Mouse (Mus musculus) MEL (cell line): Measurements from ENCODE around the gene Add2. TPM values are rescaled to one million over a fixed set of nuclear protein-coding genes. Genes with fewer than 3 reads are reported as not detected.

Source experiments
- DNase-seq: peaks from one replicate; pipeline ENCODE4 v3.0.0; 2011; ENCODE audit warnings: low read depth, low spot score
- H3K27ac ChIP-seq: 2 replicates; pipeline ENCODE4 v1.5.1; 2012; ENCODE audit warnings: low read depth, mild to moderate bottlenecking, control low read depth, low read length, moderate library complexity; ENCODE audit not compliant: control insufficient read depth
- H3K27me3 ChIP-seq, 2 experiments: fragments of 150-350 bp in 1 of 2; sonication (generic) in 1 of 2; 2 replicates each; pipeline ENCODE4 v1.6.1; 2012; ENCODE audit warnings: low read length in 2 of 2, mild to moderate bottlenecking in 2 of 2, improper control_type of control experiment in 1 of 2, moderate library complexity in 1 of 2; ENCODE audit not compliant: insufficient read depth in 2 of 2, control insufficient read depth in 1 of 2
- H3K36me3 ChIP-seq, 2 experiments: 2 replicates each; pipeline ENCODE4 v1.6.1; 2012 to 2014; ENCODE audit warnings: low read length in 2 of 2, improper control_type of control experiment in 1 of 2, inconsistent platforms in 1 of 2, mild to moderate bottlenecking in 1 of 2; ENCODE audit not compliant: insufficient read depth in 2 of 2, control insufficient read depth in 1 of 2
- H3K4me1 ChIP-seq, 2 experiments: fragments of 150-350 bp in 1 of 2; sonication (generic) in 1 of 2; 2 replicates each; pipeline ENCODE4 v1.6.1; 2012; ENCODE audit warnings: low read length in 2 of 2, improper control_type of control experiment in 1 of 2, mild to moderate bottlenecking in 1 of 2; ENCODE audit not compliant: insufficient read depth in 2 of 2, control insufficient read depth in 1 of 2
- H3K4me3 ChIP-seq, 2 experiments: fragments of 150-350 bp in 1 of 2; sonication (generic) in 1 of 2; 2 replicates each; pipeline ENCODE4 v1.5.1; 2012; ENCODE audit warnings: low read depth in 2 of 2, low read length in 2 of 2, mild to moderate bottlenecking in 2 of 2, moderate library complexity in 2 of 2, control low read depth in 1 of 2, improper control_type of control experiment in 1 of 2; ENCODE audit not compliant: control insufficient read depth in 1 of 2, insufficient read depth in 1 of 2
- H3K79me2 ChIP-seq: 2 replicates; pipeline ENCODE4 v1.6.1; 2012; ENCODE audit warnings: mild to moderate bottlenecking, low read length, moderate library complexity; ENCODE audit not compliant: control insufficient read depth, poor library complexity, insufficient read depth
- H3K9ac ChIP-seq: 2 replicates; pipeline ENCODE4 v1.6.1; 2012; ENCODE audit warnings: low read depth, mild to moderate bottlenecking, control low read depth, low read length, moderate library complexity; ENCODE audit not compliant: control insufficient read depth, poor library complexity, severe bottlenecking
- H3K9me3 ChIP-seq: fragments of 150-350 bp; sonication (generic); replicated peaks from 2 replicates; pipeline ENCODE4 v1.6.1; 2012; ENCODE audit warnings: mild to moderate bottlenecking, low read length, improper control_type of control experiment, moderate library complexity; ENCODE audit not compliant: insufficient read depth
- CHD1 ChIP-seq: IDR thresholded peaks from 2 replicates; pipeline ENCODE4 v1.6.1; 2012; ENCODE audit warnings: low read depth, mild to moderate bottlenecking, inconsistent platforms, low read length, improper control_type of control experiment
- CHD2 ChIP-seq: IDR thresholded peaks from 2 replicates; pipeline ENCODE4 v1.6.1; 2011; ENCODE audit warnings: low read length, improper control_type of control experiment
- CTCF ChIP-seq, 3 experiments: IDR thresholded peaks in 2 of 3; conservative IDR thresholded peaks in 1 of 3; 2 replicates each; pipeline ENCODE4 v1.5.1; 2011 to 2012; ENCODE audit warnings: low read length in 3 of 3, low read depth in 2 of 3, mild to moderate bottlenecking in 2 of 3, improper control_type of control experiment in 1 of 3, inconsistent platforms in 1 of 3, mixed read lengths in 1 of 3, moderate library complexity in 1 of 3; ENCODE audit not compliant: control insufficient read depth in 1 of 3, insufficient read depth in 1 of 3, poor library complexity in 1 of 3, severe bottlenecking in 1 of 3
- ELF1 ChIP-seq: IDR thresholded peaks from 2 replicates; pipeline ENCODE4 v1.6.1; 2014; ENCODE audit warnings: low read depth, mild to moderate bottlenecking, inconsistent platforms, low read length, improper control_type of control experiment, moderate library complexity
- ETS1 ChIP-seq: IDR thresholded peaks from 2 replicates; pipeline ENCODE4 v1.6.1; 2012; ENCODE audit warnings: low read depth, mild to moderate bottlenecking, inconsistent platforms, low read length, improper control_type of control experiment, moderate library complexity
- GABPA ChIP-seq: IDR thresholded peaks from 2 replicates; pipeline ENCODE4 v1.6.1; 2012; ENCODE audit warnings: low read depth, mild to moderate bottlenecking, inconsistent platforms, low read length, improper control_type of control experiment, moderate library complexity
- HCFC1 ChIP-seq: IDR thresholded peaks from 2 replicates; pipeline ENCODE4 v1.6.1; 2012; ENCODE audit warnings: low read depth, mild to moderate bottlenecking, inconsistent platforms, low read length, improper control_type of control experiment, moderate library complexity
- JUND ChIP-seq: IDR thresholded peaks from 2 replicates; pipeline ENCODE4 v1.6.1; 2011; ENCODE audit warnings: low read depth, mild to moderate bottlenecking, improper control_type of control experiment, low read length
- KAT2A ChIP-seq: conservative IDR thresholded peaks from 2 replicates; pipeline ENCODE4 v1.6.1; 2012; ENCODE audit warnings: low read depth, low read length, improper control_type of control experiment, inconsistent platforms
- MAX ChIP-seq: IDR thresholded peaks from 2 replicates; pipeline ENCODE4 v1.6.1; 2011; ENCODE audit warnings: low read length, improper control_type of control experiment
- MAZ ChIP-seq: IDR thresholded peaks from 2 replicates; pipeline ENCODE4 v1.6.1; 2012; ENCODE audit warnings: low read depth, mild to moderate bottlenecking, inconsistent platforms, low read length, improper control_type of control experiment
- MEF2A ChIP-seq: IDR thresholded peaks from 2 replicates; pipeline ENCODE4 v1.6.1; 2014; ENCODE audit warnings: low read depth, mild to moderate bottlenecking, inconsistent platforms, low read length, improper control_type of control experiment; ENCODE audit not compliant: poor library complexity, insufficient replicate concordance, severe bottlenecking; ENCODE audit errors: extremely low read depth
- MXI1 ChIP-seq: IDR thresholded peaks from 2 replicates; pipeline ENCODE4 v1.6.1; 2011; ENCODE audit warnings: mild to moderate bottlenecking, low read depth, low read length, improper control_type of control experiment
- MYC ChIP-seq: IDR thresholded peaks from 2 replicates; pipeline ENCODE4 v1.6.1; 2011; ENCODE audit warnings: low read depth, mild to moderate bottlenecking, low read length, improper control_type of control experiment, moderate library complexity
- NELFE ChIP-seq: IDR thresholded peaks from 2 replicates; pipeline ENCODE4 v1.6.1; 2011; ENCODE audit warnings: low read depth, low read length, improper control_type of control experiment
- POLR2A ChIP-seq, 2 experiments: IDR thresholded peaks; 2 replicates each; pipeline ENCODE4 v1.6.1; 2011 to 2012; ENCODE audit warnings: low read length in 2 of 2, mild to moderate bottlenecking in 2 of 2, control low read depth in 1 of 2, improper control_type of control experiment in 1 of 2, low read depth in 1 of 2, moderate library complexity in 1 of 2; ENCODE audit not compliant: control insufficient read depth in 1 of 2, insufficient read depth in 1 of 2, poor library complexity in 1 of 2
- POLR2AphosphoS2 ChIP-seq: IDR thresholded peaks from 2 replicates; pipeline ENCODE4 v1.6.1; 2011; ENCODE audit warnings: low read length, improper control_type of control experiment
- POLR2AphosphoS5 ChIP-seq: IDR thresholded peaks from 2 replicates; pipeline ENCODE4 v1.6.1; 2012; ENCODE audit warnings: low read depth, borderline replicate concordance, mild to moderate bottlenecking, inconsistent platforms, low read length, moderate library complexity, mixed read lengths
- RAD21 ChIP-seq: IDR thresholded peaks from 2 replicates; pipeline ENCODE4 v1.6.1; 2011; ENCODE audit warnings: mild to moderate bottlenecking, low read depth, low read length, improper control_type of control experiment
- RCOR1 ChIP-seq: IDR thresholded peaks from 2 replicates; pipeline ENCODE4 v1.6.1; 2012; ENCODE audit warnings: low read depth, mild to moderate bottlenecking, inconsistent platforms, low read length, improper control_type of control experiment
- SIN3A ChIP-seq: IDR thresholded peaks from 2 replicates; pipeline ENCODE4 v1.6.1; 2012; ENCODE audit warnings: low read length, improper control_type of control experiment, inconsistent platforms
- SMC3 ChIP-seq: IDR thresholded peaks from 2 replicates; pipeline ENCODE4 v1.6.1; 2011; ENCODE audit warnings: low read depth, low read length, improper control_type of control experiment
- TAL1 ChIP-seq: IDR thresholded peaks from 2 replicates; pipeline ENCODE4 v1.6.1; 2012; ENCODE audit warnings: mild to moderate bottlenecking, inconsistent platforms, low read length, moderate library complexity, mixed read lengths
- TBP ChIP-seq: IDR thresholded peaks from 2 replicates; pipeline ENCODE4 v1.8.0; 2011; ENCODE audit warnings: low read depth, low read length, improper control_type of control experiment
- USF1 ChIP-seq: IDR thresholded peaks from 2 replicates; pipeline ENCODE4 v1.6.1; 2014; ENCODE audit warnings: low read depth, mild to moderate bottlenecking, inconsistent platforms, low read length, improper control_type of control experiment, moderate library complexity
- USF2 ChIP-seq, 2 experiments: IDR thresholded peaks; 2 replicates each; pipeline ENCODE4 v1.6.1; 2011 to 2012; ENCODE audit warnings: improper control_type of control experiment in 2 of 2, low read length in 2 of 2, borderline replicate concordance in 1 of 2, inconsistent platforms in 1 of 2, low read depth in 1 of 2, mild to moderate bottlenecking in 1 of 2; ENCODE audit not compliant: insufficient read depth in 1 of 2
- ZC3H11A ChIP-seq: IDR thresholded peaks from 2 replicates; pipeline ENCODE4 v1.6.1; 2012; ENCODE audit warnings: low read depth, mild to moderate bottlenecking, inconsistent platforms, low read length, improper control_type of control experiment
- ZKSCAN1 ChIP-seq: IDR thresholded peaks from 2 replicates; pipeline ENCODE4 v1.6.1; 2012; ENCODE audit warnings: low read depth, mild to moderate bottlenecking, inconsistent platforms, low read length, improper control_type of control experiment, moderate library complexity
- ZMIZ1 ChIP-seq: IDR thresholded peaks from 2 replicates; pipeline ENCODE4 v1.6.1; 2012; ENCODE audit warnings: low read depth, mild to moderate bottlenecking, inconsistent platforms, low read length, improper control_type of control experiment, moderate library complexity
- polyA plus RNA-seq, 2 experiments: library from polyadenylated mRNA; stranded (reverse) in 1 of 2; unstranded in 1 of 2; fragments of >175 nt in 1 of 2; fragments of >200 nt in 1 of 2; gene quantifications; 2 replicates each; pipeline versions ENCODE4 v1.2.1 to v1.2.4; 2012; ENCODE audit warnings: low replicate concordance in 2 of 2, low read depth in 1 of 2; ENCODE audit not compliant: insufficient read length in 2 of 2, insufficient read depth in 1 of 2, missing spikeins in 1 of 2
- total RNA-seq: library from RNA; depleted of rRNA; stranded (reverse); fragments of 300-350 nt; gene quantifications from 2 replicates; pipeline ENCODE4 v1.2.3, GENCODE M21; 2012

Add2 gene
- total and polyA plus RNA-seq, 3 experiments = 85.0 to 191 (median 129) TPM

- Histone ChIP-seq H3K27me3 (no peaks in the 10 kb centered on the region), H3K27ac (no peak overlapping the region), H3K36me3 (no peaks in the 10 kb centered on the region)
- no peak for TF ChIP-seq ETS1
- peak; percentile 53 to 64 (median 64); a peak in 5 of 6 replicates for TF ChIP-seq CTCF (IDR thresholded peaks at IDR 0.05 in 2 of 3, conservative IDR thresholded peaks at IDR 0.05 in 1 of 3; ENCODE audit: control insufficient read depth in 1 of 3, insufficient read depth in 1 of 3, low read depth in 2 of 3, low read length in 3 of 3, poor library complexity in 1 of 3, severe bottlenecking in 1 of 3)
- TF ChIP-seq, all 39 proteins: peak for 1
- H3K4me3 ChIP-seq = no peak overlapping the region
- H3K9me3 ChIP-seq = no peaks in the 10 kb centered on the region
- H3K4me1 ChIP-seq = no peaks in the 10 kb centered on the region
- no peaks in the 10 kb centered on the region for H3K79me2 ChIP-seq
- H3K9ac ChIP-seq = no peak overlapping the region
- DNase-seq = peak; percentile 13
These were observed 25.0 kb upstream of the Add2 start for GRCm38 (mm10) chr6:86003405-86003925.

GRCm38 (mm10) chr6:86004271-86005148, 24.0 kb upstream of the Add2 start:
- Histone ChIP-seq H3K27me3 (no peaks in the 10 kb centered on the region), H3K4me1 (no peaks in the 10 kb centered on the region), H3K79me2 (no peaks in the 10 kb centered on the region), H3K36me3 (no peaks in the 10 kb centered on the region), H3K9ac (peak overlapping the region; percentile 18), H3K4me3 (peak overlapping the region; percentile 25 to 42; a peak in 3 of 4 replicates)
- TF ChIP-seq JUND (no peak), MYC (0 out of 2 replicates have a peak, but pooled peaks have one; percentile 17), TAL1 (no peak), POLR2AphosphoS2 (no peak), POLR2AphosphoS5 (no peak), KAT2A (no peak), ZKSCAN1 (no peak), ZMIZ1 (no peak), ETS1 (no peak), GABPA (no peak), NELFE (no peak), MAZ (no peak), USF1 (no peak), CHD2 (no peak), RAD21 (peak; percentile 95), CHD1 (no peak), HCFC1 (0 out of 2 replicates have a peak, but pooled peaks have one; percentile 12), SIN3A (peak; percentile 49; the same call in 1 of the 2 replicates), MEF2A (no peak), MXI1 (no peak), CTCF (IDR thresholded peaks at IDR 0.05 in 2 of 3, conservative IDR thresholded peaks at IDR 0.05 in 1 of 3; ENCODE audit: control insufficient read depth in 1 of 3, insufficient read depth in 1 of 3, low read depth in 2 of 3, low read length in 3 of 3, poor library complexity in 1 of 3, severe bottlenecking in 1 of 3) (peak; percentile 91 to 98 (median 97)), SMC3 (peak; percentile 98), ELF1 (no peak), MAX (no peak), RCOR1 (no peak), POLR2A (IDR thresholded peaks at IDR 0.05; ENCODE audit: control insufficient read depth in 1 of 2, insufficient read depth in 1 of 2, low read depth in 1 of 2, low read length in 2 of 2, poor library complexity in 1 of 2) (no peak), TBP (no peak), USF2 (IDR thresholded peaks at IDR 0.05; ENCODE audit: borderline replicate concordance in 1 of 2, insufficient read depth in 1 of 2, low read depth in 1 of 2, low read length in 2 of 2) (no peak), ZC3H11A (peak; percentile 93)
- TF ChIP-seq, all 39 proteins: peak for 7
- H3K9me3 ChIP-seq = no peaks in the 10 kb centered on the region
- H3K27ac ChIP-seq = no peak overlapping the region
- peak; percentile 89 for DNase-seq
